Mouse (Mus musculus) common myeloid progenitor, adult 5-6 weeks (primary cell): ENCODE data around the gene Slit3. TPM values are rescaled to one million over a fixed set of nuclear protein-coding genes. Genes with fewer than 3 reads are reported as not detected.

ENCODE experiments used
- ATAC-seq: replicated peaks from 2 replicates; pipeline ENCODE4 v1.8.0; 2016; ENCODE audit warnings: low read depth, mild to moderate bottlenecking, moderate TSS enrichment, inconsistent platforms; ENCODE audit not compliant: poor library complexity, severe bottlenecking
- total RNA-seq: library from RNA; stranded (forward); fragments of 200-1000, 187-1606 nt; gene quantifications from 2 replicates; pipeline ENCODE4 v1.2.3, GENCODE M21; 2017

The Slit3 gene
- total RNA-seq, 1 experiment from 2014 or later, result not detected

DNA sequence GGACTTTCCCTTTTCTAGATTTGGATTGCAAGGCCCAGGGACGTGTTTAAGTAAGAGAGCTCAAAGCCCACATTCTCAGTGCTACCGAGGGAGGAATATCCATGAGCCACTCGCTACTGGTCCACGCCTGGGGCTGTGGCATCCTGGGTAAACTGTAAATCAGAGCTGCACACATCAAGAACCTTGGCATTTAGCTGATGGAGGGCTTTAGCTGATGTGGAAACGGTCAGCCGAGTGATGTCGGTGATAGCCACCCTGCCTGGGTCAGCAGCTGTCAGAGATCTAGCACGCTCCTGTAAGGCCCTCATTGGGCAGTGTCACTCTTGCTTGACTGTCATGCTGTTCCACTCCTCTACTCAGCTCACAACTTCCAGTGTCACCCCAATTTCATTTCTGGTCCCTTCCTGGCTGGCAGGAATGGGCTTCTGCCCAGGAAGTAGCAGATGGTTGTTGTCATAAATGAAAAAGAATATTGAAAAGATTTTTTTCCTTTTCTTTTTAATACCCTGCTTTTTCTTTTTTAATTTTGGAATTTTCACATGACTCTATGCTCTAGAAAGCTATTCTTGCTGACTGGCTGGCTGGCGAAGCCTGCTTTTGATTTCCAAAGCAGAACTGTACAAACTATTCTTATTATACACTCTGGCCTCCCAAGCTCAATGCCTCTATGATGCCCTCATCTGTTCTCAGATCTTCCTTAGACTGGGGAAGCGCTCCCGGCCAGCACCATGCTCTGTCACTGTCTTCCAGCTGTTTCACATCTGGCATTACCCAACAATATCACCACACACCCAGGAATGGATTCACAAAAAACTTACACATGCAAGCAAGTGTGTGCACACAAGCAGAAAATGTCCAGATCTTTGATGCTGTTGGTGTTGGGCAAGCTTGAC, 635.6 kb downstream of the Slit3 start:
- no peak for ATAC-seq
